In the genomic region with DNA sequence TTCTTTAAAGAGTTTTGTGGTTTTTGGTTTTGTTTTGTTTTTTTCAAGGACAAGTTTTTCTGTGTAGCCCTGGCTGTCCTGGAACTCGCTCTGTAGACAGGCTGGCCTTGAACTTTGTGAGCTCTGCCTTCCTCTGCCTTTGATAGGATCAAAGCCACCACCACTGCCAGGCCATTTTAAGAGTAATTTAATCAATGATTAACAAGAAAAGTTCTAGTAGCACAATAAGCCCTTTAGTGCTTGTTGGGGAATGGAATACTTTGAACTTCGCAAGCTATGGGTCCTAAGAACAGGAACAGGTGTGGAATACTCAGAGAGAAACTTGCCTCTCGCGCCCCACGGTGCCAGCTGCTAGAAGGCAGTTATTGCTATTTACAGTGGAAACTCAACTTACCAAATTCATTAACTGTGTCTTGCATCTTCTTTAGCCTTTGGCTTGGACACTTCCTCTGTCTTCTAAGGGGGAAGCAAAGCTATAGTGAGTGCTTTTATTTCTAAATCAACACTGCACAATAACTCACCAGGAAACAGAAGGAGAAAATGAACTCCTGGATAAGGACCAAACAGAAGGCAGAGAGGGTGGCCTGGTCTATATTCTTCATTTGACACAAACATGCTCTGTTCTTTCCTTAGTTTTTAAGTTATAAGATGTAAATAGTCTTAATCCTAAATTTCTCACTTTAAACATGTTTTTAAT, we compare ENCODE assay signal across 29 mouse cellular contexts. TPM values are rescaled to one million over a fixed set of nuclear protein-coding genes. Genes with fewer than 3 reads are reported as not detected.
DNase-seq lines count a peak whose midpoint lies in the region; ATAC-seq and TF ChIP-seq lines count a peak whose summit lies in the region.
"Had no signal": no experiment of that assay in that cellular context is flagged by ENCODE, and none has a peak within 500 bp of the region (broad histone marks: within the 10 kb centered on the region; RNA-seq: fewer than 3 reads in every experiment).

No protein-coding gene starts in this region.

- no peak overlapping the region for H3K4me3 ChIP-seq in intestine, postnatal 0 days (ENCODE audit: low read depth, low read length)
- H3K4me3 ChIP-seq in forebrain, postnatal 0 days (ENCODE audit: low read depth, low read length): no peak overlapping the region
- H3K4me3 ChIP-seq: erythroblast, embryonic 14.5 days; hindbrain, embryonic 10.5 days; hindbrain, embryonic 15.5 days; kidney, embryonic 15.5 days; layer of hippocampus, adult 2 months; midbrain, embryonic 13.5 days had no signal

- peak; percentile 5 for DNase-seq in adrenal gland, adult 8-10 months
- DNase-seq in adrenal gland, postnatal 4 days (ENCODE audit: low spot score in 2 of 2): no peak
- peak; percentile 15 for DNase-seq in 416B (ENCODE audit: low read depth)
- peak; percentile 2 for DNase-seq in R1 (ENCODE audit: low read depth, low spot score)
- no peak for DNase-seq in cerebellum, postnatal 14 days
- DNase-seq in forebrain, postnatal 0 days: no peak
- DNase-seq: B cell, adult 2 months; cerebellum, adult 11-12 months; cerebellum, adult 9-11 months; gastrocnemius, postnatal 14 days; heart, postnatal 14 days; kidney, postnatal 36 days; left cerebral cortex, postnatal 4 days; lung, adult 2 months; lung, postnatal 10 days; right cerebral cortex, postnatal 25 days; spleen, adult 18-20 months; thymus, postnatal 36 days had no signal

- H3K36me3 ChIP-seq in intestine, postnatal 0 days (ENCODE audit: control insufficient read depth, insufficient read depth): peaks cover 8% of the 10 kb centered on the region
- H3K36me3 ChIP-seq in forebrain, postnatal 0 days (ENCODE audit: insufficient read depth): no peaks in the 10 kb centered on the region
- H3K36me3 ChIP-seq: hindbrain, embryonic 10.5 days; hindbrain, embryonic 15.5 days; midbrain, embryonic 13.5 days had no signal

- TF ChIP-seq CTCF in intestine, postnatal 0 days (IDR thresholded peaks at IDR 0.05; ENCODE audit: low read depth): no peak
- no peak for TF ChIP-seq CTCF in forebrain, postnatal 0 days (IDR thresholded peaks at IDR 0.05; ENCODE audit: low read depth)

- no peaks in the 10 kb centered on the region for H3K9me3 ChIP-seq in intestine, postnatal 0 days (ENCODE audit: control insufficient read depth)
- H3K9me3 ChIP-seq in forebrain, postnatal 0 days (ENCODE audit: low read length): no peaks in the 10 kb centered on the region
- H3K9me3 ChIP-seq: hindbrain, embryonic 10.5 days; hindbrain, embryonic 15.5 days; kidney, embryonic 15.5 days; midbrain, embryonic 13.5 days had no signal

- no peak overlapping the region for H3K9ac ChIP-seq in intestine, postnatal 0 days (ENCODE audit: low read depth, low read length)
- H3K9ac ChIP-seq in forebrain, postnatal 0 days: no peak overlapping the region
- H3K9ac ChIP-seq: hindbrain, embryonic 15.5 days; kidney, embryonic 15.5 days; liver, embryonic 14.5 days; midbrain, embryonic 13.5 days had no signal

- H3K4me1 ChIP-seq in intestine, postnatal 0 days (replicated peaks; ENCODE audit: control insufficient read depth, insufficient read depth, low read length): no peaks in the 10 kb centered on the region
- H3K4me1 ChIP-seq in forebrain, postnatal 0 days (ENCODE audit: insufficient read depth): no peaks in the 10 kb centered on the region
- H3K4me1 ChIP-seq: hindbrain, embryonic 10.5 days; hindbrain, embryonic 15.5 days; kidney, embryonic 15.5 days; midbrain, embryonic 13.5 days had no signal

- no peak overlapping the region for H3K4me2 ChIP-seq in intestine, postnatal 0 days (replicated peaks; ENCODE audit: low read depth)
- no peak overlapping the region for H3K4me2 ChIP-seq in forebrain, postnatal 0 days (ENCODE audit: low read depth)
- H3K4me2 ChIP-seq: hindbrain, embryonic 15.5 days; kidney, embryonic 15.5 days; midbrain, embryonic 13.5 days had no signal

- 40% methylated on average over 5 of the region's 5 CpGs for WGBS in intestine, postnatal 0 days
- 91% methylated on average over 5 of the region's 5 CpGs for WGBS in forebrain, postnatal 0 days

- H3K27ac ChIP-seq in intestine, postnatal 0 days (ENCODE audit: low read depth, low read length): peak overlapping the region; percentile 31; the same call in 1 of the 2 replicates
- no peak overlapping the region for H3K27ac ChIP-seq in forebrain, postnatal 0 days (ENCODE audit: low read depth, low read length)
- H3K27ac ChIP-seq: hindbrain, embryonic 10.5 days; hindbrain, embryonic 15.5 days; kidney, embryonic 15.5 days; layer of hippocampus, adult 2 months; liver, embryonic 14.5 days; macrophage; midbrain, embryonic 13.5 days had no signal

- H3K27me3 ChIP-seq in intestine, postnatal 0 days (replicated peaks; ENCODE audit: control insufficient read depth, insufficient read depth, low read length): no peaks in the 10 kb centered on the region
- no peaks in the 10 kb centered on the region for H3K27me3 ChIP-seq in forebrain, postnatal 0 days (ENCODE audit: insufficient read depth, low read length)
- H3K27me3 ChIP-seq: hindbrain, embryonic 15.5 days; kidney, embryonic 15.5 days; midbrain, embryonic 13.5 days had no signal

- peak; percentile 85 for ATAC-seq in intestine, postnatal 0 days
- no peak for ATAC-seq in forebrain, postnatal 0 days
- ATAC-seq: forebrain, embryonic 16.5 days; inflammation-experienced regulatory T-cells, adult 6 months; midbrain, embryonic 13.5 days had no signal

RNA-seq across cellular contexts. Expression of a gene that starts 56.3 kb away (rescaled TPM):
- 10 to 100 TPM; 57.3 to 83.6 (median 70.5) TPM for total RNA-seq in adrenal gland, adult 8-10 months (2022)
- total RNA-seq in adrenal gland, postnatal 4 days (2021): 10 to 100 TPM; 69.9 to 71.8 TPM
- 48.9 and 50.1 TPM in 2 replicates for polyA plus RNA-seq in intestine, postnatal 0 days (2015; fragmentation: Nextera tagmentation; extraction: Ambion mirVana)
- 6.0 and 6.2 TPM in 2 replicates for total RNA-seq in forebrain, postnatal 0 days (2014; rRNA removed)
- polyA plus RNA-seq in forebrain, postnatal 0 days (2015; fragmentation: Nextera tagmentation; extraction: Ambion mirVana): 3.9 and 5.6 TPM in 2 replicates

Comparison
In these comparisons a context has a peak if more than half of its experiments do, and no peak if none do; other contexts are left out.
1. DNase-seq: peak in adrenal gland, adult 8-10 months (single experiment), 416B (single experiment) and R1 (single experiment); none in adrenal gland, postnatal 4 days (0 of 2), cerebellum, postnatal 14 days (0 of 2) and forebrain, postnatal 0 days (single experiment).